Mouse (Mus musculus) ES-E14 (cell line): ENCODE measurements around the gene Msh3. TPM values are rescaled to one million over a fixed set of nuclear protein-coding genes. Genes with fewer than 3 reads are reported as not detected.

ENCODE experiments used
- DNase-seq: peaks from one replicate; pipeline ENCODE4 v3.0.0-alpha.2; 2013; ENCODE audit warnings: low read depth, low spot score
- H3K27ac ChIP-seq: 2 replicates; pipeline ENCODE4 v1.5.1; 2012; ENCODE audit warnings: low read depth, mild to moderate bottlenecking, low read length, moderate library complexity, mixed read lengths; ENCODE audit not compliant: poor library complexity, insufficient read depth, severe bottlenecking
- H3K36me3 ChIP-seq: 2 replicates; pipeline ENCODE4 v1.6.1; 2012; ENCODE audit warnings: mild to moderate bottlenecking, low read length, moderate library complexity, mixed read lengths; ENCODE audit not compliant: control insufficient read depth, poor library complexity, insufficient read depth, severe bottlenecking
- H3K4me1 ChIP-seq, 2 experiments: fragments of 150-350 bp in 1 of 2; sonication (generic) in 1 of 2; 2 replicates each; pipeline ENCODE4 v1.6.1; 2012; ENCODE audit warnings: low read length in 2 of 2, mild to moderate bottlenecking in 1 of 2, mixed read lengths in 1 of 2; ENCODE audit not compliant: control insufficient read depth in 2 of 2, insufficient read depth in 2 of 2, poor library complexity in 1 of 2
- H3K4me3 ChIP-seq, 2 experiments: fragments of 150-350 bp in 1 of 2; sonication (generic) in 1 of 2; 2 replicates each; pipeline ENCODE4 v1.5.1; 2012; ENCODE audit warnings: low read length in 2 of 2, low read depth in 1 of 2, mild to moderate bottlenecking in 1 of 2, mixed read lengths in 1 of 2; ENCODE audit not compliant: insufficient read depth in 1 of 2, poor library complexity in 1 of 2, severe bottlenecking in 1 of 2
- H3K9ac ChIP-seq: 2 replicates; pipeline ENCODE4 v1.6.1; 2012; ENCODE audit warnings: low read depth, mild to moderate bottlenecking, low read length, mixed read lengths; ENCODE audit not compliant: poor library complexity, insufficient read depth, severe bottlenecking
- H3K9me3 ChIP-seq: fragments of 150-350 bp; sonication (generic); 2 replicates; pipeline ENCODE4 v1.6.1; 2012; ENCODE audit warnings: low read depth, mild to moderate bottlenecking, low read length; ENCODE audit not compliant: control insufficient read depth, insufficient read depth
- CHD2 ChIP-seq: IDR thresholded peaks from 2 replicates; pipeline ENCODE4 v1.6.1; 2014; ENCODE audit warnings: mild to moderate bottlenecking, low read depth, low read length, inconsistent platforms
- HCFC1 ChIP-seq: IDR thresholded peaks from 2 replicates; pipeline ENCODE4 v1.6.1; 2012; ENCODE audit warnings: low read length, inconsistent platforms, borderline replicate concordance; ENCODE audit not compliant: insufficient read depth
- MAFK ChIP-seq: IDR thresholded peaks from 2 replicates; pipeline ENCODE4 v1.6.1; 2014; ENCODE audit warnings: mild to moderate bottlenecking, low read depth, low read length, inconsistent platforms; ENCODE audit not compliant: insufficient read depth
- ZC3H11A ChIP-seq: IDR thresholded peaks from 2 replicates; pipeline ENCODE4 v1.6.1; 2012; ENCODE audit warnings: low read depth, mild to moderate bottlenecking, inconsistent platforms, low read length, borderline replicate concordance
- ZNF384 ChIP-seq: IDR thresholded peaks from 2 replicates; pipeline ENCODE4 v1.6.1; 2012; ENCODE audit warnings: low read depth, low read length, inconsistent platforms
- in situ Hi-C, 2 experiments: fragments of 600-800 bp; cut with MboI; formaldehyde crosslinking; loops; one replicate each; pipeline ENCODE4 v1.15.1; 2025; ENCODE audit warnings: low sequenced_read_pairs in 2 of 2, inconsistent platforms in 1 of 2; ENCODE audit not compliant: unreplicated experiment in 2 of 2
- total RNA-seq: library from RNA; depleted of rRNA; stranded (reverse); fragments of 300-350 nt; gene quantifications from 2 replicates; pipeline ENCODE4 v1.2.3, GENCODE M21; 2012

Msh3 gene
- total RNA-seq, 1 experiment, result 33.0 TPM

GRCm38 (mm10) chr13:92303062-92303948, 51.5 kb downstream of the Msh3 start:
- Histone ChIP-seq H3K9me3 (no peaks in the 10 kb centered on the region), H3K4me1 (no peaks in the 10 kb centered on the region), H3K36me3 (peaks cover 2% of the 10 kb centered on the region), H3K4me3 (no peak overlapping the region), H3K9ac (no peak overlapping the region), H3K27ac (no peak overlapping the region)
- in situ Hi-C loops, result no loop called here
- no peak for TF ChIP-seq MAFK
- no peak for TF ChIP-seq ZC3H11A
- TF ChIP-seq ZNF384, result no peak
- no peak for TF ChIP-seq CHD2
- TF ChIP-seq HCFC1, result no peak
- DNase-seq, result no peak

GRCm38 (mm10) chr13:92302466-92302865, 52.3 kb downstream of the Msh3 start:
- no peak overlapping the region for H3K9ac ChIP-seq
- no peaks in the 10 kb centered on the region for H3K9me3 ChIP-seq
- H3K36me3 ChIP-seq, result no peaks in the 10 kb centered on the region; the same call in 1 of the 2 replicates
- no peaks in the 10 kb centered on the region for H3K4me1 ChIP-seq
- no peak for DNase-seq
- TF ChIP-seq ZC3H11A (no peak), ZNF384 (no peak), CHD2 (no peak), HCFC1 (no peak), MAFK (no peak)
- no peak overlapping the region for H3K4me3 ChIP-seq
- in situ Hi-C loops, result no loop called here
- H3K27ac ChIP-seq, result no peak overlapping the region

- no peak for DNase-seq
- Histone ChIP-seq H3K36me3 (no peaks in the 10 kb centered on the region; the same call in 1 of the 2 replicates), H3K4me3 (no peak overlapping the region), H3K4me1 (no peaks in the 10 kb centered on the region), H3K9ac (no peak overlapping the region), H3K27ac (no peak overlapping the region), H3K9me3 (no peaks in the 10 kb centered on the region)
- in situ Hi-C loops, result no loop called here
- TF ChIP-seq ZC3H11A (no peak), MAFK (no peak), ZNF384 (no peak), HCFC1 (no peak), CHD2 (no peak)
Measured at GRCm38 (mm10) chr13:92301754-92302153, 53.0 kb downstream of the Msh3 start.

- Histone ChIP-seq H3K27ac (no peak overlapping the region), H3K36me3 (no peaks in the 10 kb centered on the region; the same call in 1 of the 2 replicates), H3K9me3 (no peaks in the 10 kb centered on the region), H3K9ac (no peak overlapping the region), H3K4me1 (no peaks in the 10 kb centered on the region), H3K4me3 (no peak overlapping the region)
- DNase-seq, result no peak
- in situ Hi-C loops, result no loop called here
- TF ChIP-seq ZNF384, result no peak
- no peak for TF ChIP-seq HCFC1
Measured at GRCm38 (mm10) chr13:92299522-92299921, 55.3 kb downstream of the Msh3 start.
